Mouse (Mus musculus) gonadal fat pad, adult 2 months (tissue): ENCODE measurements around the gene Fto. TPM values are rescaled to one million over a fixed set of nuclear protein-coding genes. Genes with fewer than 3 reads are reported as not detected.

Experiments
- DNase-seq: peaks from one replicate; pipeline ENCODE4 v3.0.0-alpha.2; 2012; ENCODE audit warnings: low read depth
- polyA plus RNA-seq: library from polyadenylated mRNA; depleted of rRNA; stranded (reverse); fragments of >200 nt; gene quantifications from 2 replicates; pipeline ENCODE4 v1.2.3, GENCODE M21; 2012

Gene Fto
- polyA plus RNA-seq, 1 experiment: 37.7 TPM

DNA sequence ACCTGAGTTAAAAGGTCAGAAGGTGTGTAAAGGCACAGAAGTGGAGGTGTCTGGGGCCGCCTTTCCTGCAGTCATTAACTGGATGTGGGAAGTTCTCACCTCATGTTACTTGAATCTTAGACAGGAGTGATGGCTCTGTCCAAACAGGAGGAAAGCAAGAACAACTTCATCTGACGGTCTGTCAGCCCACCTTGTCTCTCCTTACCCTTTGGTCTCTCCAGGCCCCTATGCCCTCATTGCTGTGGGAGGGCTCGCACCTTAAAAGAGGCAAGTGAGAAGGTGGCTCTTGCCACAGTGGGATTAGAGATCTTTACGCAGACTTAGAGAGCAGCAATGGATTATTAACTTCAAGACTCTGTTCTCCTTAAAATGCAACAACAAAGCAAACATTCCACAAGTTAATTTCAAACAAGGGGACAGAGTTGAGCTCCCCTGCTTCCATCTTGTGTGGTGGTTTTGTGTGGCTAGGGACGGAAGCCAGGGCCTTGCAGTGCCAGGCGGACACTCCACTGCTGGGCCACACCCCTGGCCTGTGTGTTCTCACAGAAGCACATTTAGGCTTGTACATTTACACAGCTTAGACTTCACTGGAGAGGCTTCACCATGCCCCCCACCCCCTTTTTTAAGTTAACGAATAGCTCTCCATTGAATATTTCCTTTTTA, 135.5 kb downstream of the Fto start:
- DNase-seq: no peak

GRCm38 (mm10) chr8:91454926-91455325, 141.6 kb downstream of the Fto start:
- DNase-seq: no peak

DNA sequence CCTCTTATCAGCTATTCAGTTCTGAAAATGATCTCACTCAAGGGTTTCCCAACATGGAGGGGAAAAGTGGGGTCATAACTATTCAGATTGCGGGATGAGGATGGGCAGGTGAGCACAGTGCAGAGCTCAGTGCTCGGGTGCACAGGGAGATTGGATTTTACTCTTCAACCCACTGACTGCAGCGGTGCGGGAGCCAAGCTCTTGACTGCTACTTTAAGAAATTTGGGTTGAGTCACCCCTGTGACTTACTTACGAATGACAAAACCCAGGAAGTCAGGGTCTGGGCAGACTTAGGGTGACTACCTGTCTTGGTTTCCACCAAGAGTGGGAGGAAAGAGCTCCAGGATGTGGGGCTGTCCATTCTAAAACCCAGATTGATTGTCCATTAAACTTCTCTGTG, 142.3 kb downstream of the Fto start:
- no peak for DNase-seq

DNA sequence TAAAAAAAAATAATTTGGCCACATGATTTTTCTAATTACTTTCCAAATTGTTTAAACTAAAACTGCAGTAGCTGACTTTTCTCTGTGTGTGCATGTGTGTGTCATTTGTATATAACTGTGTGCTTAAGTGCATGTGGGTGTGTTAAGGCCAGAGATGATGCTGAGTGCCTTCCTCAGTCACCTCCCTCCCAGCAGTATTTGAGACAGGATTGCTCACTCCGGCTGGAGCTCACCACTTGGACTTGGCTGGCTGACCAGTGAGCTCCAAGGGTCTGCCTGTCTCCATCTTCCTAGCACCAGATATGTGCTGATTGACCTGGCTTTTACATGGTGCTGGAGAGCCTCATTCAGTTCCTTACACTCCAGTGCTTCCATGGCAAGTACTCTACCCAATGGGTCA, 144.7 kb downstream of the Fto start:
- no peak for DNase-seq

- no peak for DNase-seq
Observed at GRCm38 (mm10) chr8:91460965-91461364, 147.6 kb downstream of the Fto start.

- no peak for DNase-seq
Observed at GRCm38 (mm10) chr8:91463757-91464156, 150.4 kb downstream of the Fto start.

- no peak for DNase-seq
Observed at GRCm38 (mm10) chr8:91467463-91467862, 154.1 kb downstream of the Fto start.

DNA sequence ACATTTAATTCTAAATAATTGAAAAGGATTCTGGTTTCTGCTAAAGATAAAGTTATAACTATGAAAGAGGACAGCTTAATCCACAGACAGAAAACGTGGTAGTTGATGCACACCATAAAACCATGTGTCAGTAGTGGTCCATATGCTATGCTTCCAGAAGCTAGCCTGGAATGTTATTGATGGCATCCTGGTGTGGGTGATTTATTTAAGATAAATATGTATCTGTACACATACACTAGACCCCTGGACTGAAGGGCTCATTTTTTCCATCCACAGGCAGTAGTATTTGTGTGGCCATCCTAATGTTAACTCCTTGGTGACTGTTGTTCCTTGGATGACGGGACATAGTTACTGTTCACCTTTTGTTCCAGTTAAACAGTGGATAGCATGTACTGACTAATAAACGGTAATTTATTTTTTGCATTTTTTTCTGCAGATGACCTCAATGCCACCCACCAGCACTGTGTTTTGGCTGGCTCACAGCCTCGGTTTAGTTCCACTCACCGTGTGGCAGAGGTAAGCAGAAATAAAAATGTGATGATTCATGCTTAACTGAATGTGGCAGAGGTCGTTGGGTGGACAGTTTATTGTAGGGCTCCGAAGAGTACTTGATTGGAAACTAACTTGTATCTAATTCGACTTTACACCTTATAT, 154.7 kb downstream of the Fto start:
- no peak for DNase-seq

DNA sequence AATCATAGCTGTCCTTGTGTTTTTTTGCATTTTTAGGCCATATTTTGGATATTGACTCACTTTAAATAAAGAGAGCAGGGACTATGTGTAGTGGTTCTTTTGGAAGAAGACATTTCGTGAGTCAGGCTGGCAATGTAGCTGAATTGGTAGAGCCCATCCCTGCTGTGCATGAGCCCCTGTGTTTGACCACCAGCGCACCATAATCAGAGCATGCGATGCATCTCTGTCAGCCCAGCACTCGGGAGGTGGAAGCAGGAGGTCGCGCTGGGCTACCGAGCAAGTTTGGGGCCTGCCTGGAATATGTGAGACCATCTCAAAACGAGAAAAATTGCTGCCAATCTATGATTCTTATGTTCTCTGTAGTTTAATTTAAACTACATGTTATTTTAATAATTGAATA, 156.1 kb downstream of the Fto start:
- no peak for DNase-seq

DNA sequence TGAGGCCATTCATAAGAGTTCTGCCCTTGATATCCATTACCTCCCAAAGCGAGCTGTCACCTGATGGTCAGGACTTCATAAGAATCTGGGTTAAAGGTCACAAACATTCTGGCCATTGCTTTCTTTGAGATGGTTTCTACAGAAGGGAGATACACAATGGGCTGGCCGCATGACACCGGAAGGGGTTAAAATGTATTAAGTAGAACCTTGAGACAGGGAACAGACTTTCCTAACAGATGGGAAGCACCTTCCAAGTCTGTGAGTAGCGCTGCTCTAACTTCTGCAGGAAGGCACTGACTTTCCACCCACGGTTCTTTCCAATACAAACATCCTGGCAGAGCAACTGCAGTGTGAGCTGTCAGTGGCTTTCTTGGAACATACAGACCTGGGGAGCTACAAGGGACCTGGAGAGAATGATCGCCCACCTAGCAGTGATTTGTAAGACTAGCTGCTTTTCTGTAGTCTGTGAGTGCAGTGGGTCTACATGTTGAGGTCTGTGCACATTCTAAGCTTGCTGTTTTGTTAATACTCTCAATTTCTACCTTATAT, 161.5 kb downstream of the Fto start:
- no peak for DNase-seq

- no peak for DNase-seq
Observed at GRCm38 (mm10) chr8:91476988-91477387, 163.7 kb downstream of the Fto start.

GRCm38 (mm10) chr8:91477471-91477870, 164.1 kb downstream of the Fto start:
- DNase-seq: no peak

GRCm38 (mm10) chr8:91482511-91482910, 169.2 kb downstream of the Fto start:
- DNase-seq: no peak

DNA sequence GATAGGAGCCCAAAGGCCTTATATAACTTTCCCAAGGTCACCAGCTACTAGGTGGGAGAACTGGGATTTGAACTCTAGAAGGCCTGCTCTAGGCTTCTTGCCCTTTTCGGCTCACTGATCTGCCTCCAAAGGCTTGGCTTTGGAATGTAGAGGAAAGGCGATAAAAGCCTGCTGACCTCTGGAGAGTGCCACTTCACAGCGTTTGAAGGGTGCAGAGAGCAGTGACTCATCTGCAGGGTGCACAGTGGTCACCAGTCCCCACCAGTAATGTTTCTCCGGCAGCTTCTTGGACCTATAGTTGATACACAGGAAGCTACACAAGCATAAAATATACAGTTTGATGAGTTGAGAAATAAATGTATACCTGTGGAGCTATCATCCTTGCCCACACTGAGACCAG, 173.1 kb downstream of the Fto start:
- DNase-seq: no peak

DNA sequence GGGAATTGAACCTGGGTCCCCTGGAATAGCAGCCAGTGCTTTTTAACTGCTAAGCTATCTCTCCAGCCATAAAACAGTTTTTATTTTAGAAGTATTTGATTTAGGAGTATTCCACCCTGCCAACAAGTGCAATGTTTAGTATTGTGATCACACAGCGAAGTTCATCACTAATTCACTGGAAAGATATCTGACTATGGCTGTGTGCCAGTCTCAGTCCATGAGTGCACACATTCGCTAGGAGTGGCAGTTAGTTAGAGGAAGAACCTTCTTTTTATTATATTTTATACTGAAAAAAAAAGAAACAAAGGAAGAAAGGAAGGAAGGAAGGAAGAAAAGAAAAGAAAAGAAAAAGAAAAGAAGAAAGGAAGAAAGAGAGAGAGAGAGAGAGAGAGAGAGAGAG, 174.1 kb downstream of the Fto start:
- DNase-seq: no peak

- DNase-seq: no peak
Observed at GRCm38 (mm10) chr8:91488086-91488783, 174.9 kb downstream of the Fto start.

- DNase-seq: no peak
Observed at GRCm38 (mm10) chr8:91488784-91489450, 175.6 kb downstream of the Fto start.

- DNase-seq: no peak
Observed at GRCm38 (mm10) chr8:91490065-91490464, 176.7 kb downstream of the Fto start.

DNA sequence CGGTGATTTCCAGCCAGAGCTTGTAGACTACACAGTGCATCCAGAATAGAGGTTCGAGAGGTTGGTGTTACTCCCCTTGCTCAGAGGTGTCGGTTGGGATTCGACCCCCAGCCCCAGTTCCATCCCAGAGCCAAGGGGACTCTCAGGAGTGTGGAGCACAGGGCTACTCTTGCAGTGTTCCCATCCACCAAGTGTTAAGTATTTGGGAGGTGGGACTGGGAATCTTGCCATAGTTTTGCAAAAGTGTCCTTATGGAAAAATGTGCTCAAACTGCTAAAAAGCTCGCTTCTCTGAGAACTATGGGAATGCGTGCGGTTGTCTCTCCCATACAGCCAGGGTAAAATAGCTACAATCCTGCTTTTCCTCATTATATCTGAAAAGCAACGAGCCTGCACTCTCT, 180.0 kb downstream of the Fto start:
- no peak for DNase-seq

GRCm38 (mm10) chr8:91494501-91495259, 181.4 kb downstream of the Fto start:
- no peak for DNase-seq

GRCm38 (mm10) chr8:91495260-91495601, 181.9 kb downstream of the Fto start:
- DNase-seq: no peak

DNA sequence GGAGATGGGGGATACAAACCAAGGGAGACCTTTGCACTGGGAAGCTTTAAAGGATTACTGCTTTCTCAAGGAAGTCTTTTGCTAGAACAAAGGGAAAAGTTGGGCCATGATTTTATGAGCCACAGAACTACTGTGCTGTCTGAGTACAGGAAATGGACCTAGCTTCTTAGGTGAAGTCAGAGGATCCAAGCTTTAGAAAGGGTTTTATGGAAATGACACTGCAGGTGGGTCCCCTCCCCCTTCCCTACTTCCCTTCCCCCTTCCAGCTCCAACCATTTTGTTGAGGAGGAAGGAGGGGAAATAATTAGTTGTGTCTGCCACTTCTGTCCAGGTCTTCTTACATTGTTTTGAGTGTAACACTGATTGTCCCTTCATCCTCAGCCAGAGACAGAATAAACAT, 182.7 kb downstream of the Fto start:
- no peak for DNase-seq
